Mouse (Mus musculus): ENCODE results near the gene Ccdc142. TPM values are rescaled to one million over a fixed set of nuclear protein-coding genes. Genes with fewer than 3 reads are reported as not detected.

Ccdc142 gene
- 3.6 TPM for polyA plus RNA-seq (2014; fragmentation: Illumina TruSeq; extraction: RNeasy Lipid Tissue Mini Kit (QIAGEN cat#74804); ENCODE audit: low read depth, low replicate concordance)

GRCm38 (mm10) chr6:83101316-83101687 is at the start of gene Ccdc142, which contains the start of gene Gm42688:
TSS of gene Ccdc142 (plus strand) at chr6:83101601.
TSS of gene Gm42688 (plus strand) at chr6:83101617.

GRCm38 (mm10) chr6:83054074-83054851 is 47.1 kb upstream of the Ccdc142 start, which contains the start of gene Aup1:
TSS of gene Aup1 (plus strand) at chr6:83054521.

DNA sequence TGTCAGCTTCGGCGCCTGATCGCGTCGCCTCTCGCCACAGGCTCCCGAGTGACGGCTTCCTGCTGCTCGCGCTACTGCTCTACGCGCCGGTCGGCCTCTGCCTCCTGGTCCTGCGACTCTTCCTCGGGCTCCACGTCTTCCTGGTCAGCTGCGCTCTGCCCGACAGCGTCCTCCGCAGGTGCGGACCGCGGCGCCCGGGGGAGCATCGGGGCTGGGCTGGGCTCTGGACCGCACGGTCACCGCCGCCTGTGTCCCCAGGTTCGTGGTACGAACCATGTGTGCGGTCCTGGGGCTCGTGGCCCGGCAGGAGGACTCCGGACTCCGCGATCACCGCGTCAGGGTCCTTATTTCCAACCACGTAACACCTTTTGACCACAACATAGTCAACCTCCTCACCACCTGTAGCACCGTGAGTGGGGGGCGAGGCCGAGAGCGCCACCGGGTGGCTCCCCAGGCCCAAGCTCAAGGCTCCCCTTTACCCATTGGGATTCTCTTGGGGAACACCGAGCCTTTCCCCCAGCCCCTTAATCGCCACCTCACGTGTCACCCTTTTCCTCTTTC is 46.5 kb upstream of the Ccdc142 start, which contains the start of gene Htra2:
Gene Htra2 (minus strand): TSS at position 403 of the 561 bp plus-strand sequence.

GRCm38 (mm10) chr6:83057790-83058189 is 43.6 kb upstream of the Ccdc142 start, which contains the start of gene Dqx1:
TSS of gene Dqx1 (plus strand) at chr6:83057844.

DNA sequence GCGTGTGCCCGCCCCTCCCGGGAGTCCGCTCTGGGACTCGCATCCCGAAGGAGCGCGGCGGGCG is 31.3 kb upstream of the Ccdc142 start, which contains the start of gene Tlx2:
Gene Tlx2 (minus strand): TSS at position 47 of the 64 bp plus-strand sequence.

DNA sequence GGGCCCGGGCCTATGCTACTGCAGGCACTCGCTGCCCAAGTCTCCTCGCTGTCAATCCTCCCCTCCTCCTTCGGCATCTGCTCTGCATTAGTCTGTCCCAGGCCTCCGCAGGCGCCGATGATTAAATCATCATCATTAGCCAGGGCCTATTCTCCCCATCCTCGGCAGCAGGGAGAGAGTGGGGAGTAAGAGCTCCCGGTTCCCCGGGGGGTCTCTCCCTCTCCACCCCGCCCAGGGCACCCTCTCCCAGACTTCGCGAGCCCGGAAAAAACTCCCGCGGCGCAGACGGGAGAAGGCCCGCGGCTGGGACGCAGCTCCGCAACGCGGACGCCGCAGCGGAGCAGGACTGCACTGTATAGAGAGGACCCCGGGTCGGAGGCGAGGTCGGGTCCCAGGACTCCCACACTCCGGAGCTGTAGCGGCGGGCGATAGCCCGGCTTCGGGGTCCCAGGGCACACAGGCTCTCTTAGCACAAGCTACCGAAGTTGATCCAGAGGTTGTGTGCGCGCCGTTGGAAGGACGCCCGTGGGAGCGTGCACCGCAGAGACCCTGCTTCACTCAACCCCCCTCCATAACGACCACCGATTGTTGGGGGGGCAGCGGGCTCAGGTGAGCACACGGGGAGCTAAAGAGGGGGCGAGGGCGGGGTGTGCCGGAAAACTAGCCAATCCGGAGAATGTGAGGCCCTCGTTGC is 23.6 kb upstream of the Ccdc142 start, which contains the start of gene Pcgf1:
Gene Pcgf1 (plus strand): TSS at position 240 of the 694 bp plus-strand sequence.

GRCm38 (mm10) chr6:83086121-83087035 is 15.0 kb upstream of the Ccdc142 start, which contains the start of gene Lbx2:
TSS of gene Lbx2 (plus strand) at chr6:83086367.

DNA sequence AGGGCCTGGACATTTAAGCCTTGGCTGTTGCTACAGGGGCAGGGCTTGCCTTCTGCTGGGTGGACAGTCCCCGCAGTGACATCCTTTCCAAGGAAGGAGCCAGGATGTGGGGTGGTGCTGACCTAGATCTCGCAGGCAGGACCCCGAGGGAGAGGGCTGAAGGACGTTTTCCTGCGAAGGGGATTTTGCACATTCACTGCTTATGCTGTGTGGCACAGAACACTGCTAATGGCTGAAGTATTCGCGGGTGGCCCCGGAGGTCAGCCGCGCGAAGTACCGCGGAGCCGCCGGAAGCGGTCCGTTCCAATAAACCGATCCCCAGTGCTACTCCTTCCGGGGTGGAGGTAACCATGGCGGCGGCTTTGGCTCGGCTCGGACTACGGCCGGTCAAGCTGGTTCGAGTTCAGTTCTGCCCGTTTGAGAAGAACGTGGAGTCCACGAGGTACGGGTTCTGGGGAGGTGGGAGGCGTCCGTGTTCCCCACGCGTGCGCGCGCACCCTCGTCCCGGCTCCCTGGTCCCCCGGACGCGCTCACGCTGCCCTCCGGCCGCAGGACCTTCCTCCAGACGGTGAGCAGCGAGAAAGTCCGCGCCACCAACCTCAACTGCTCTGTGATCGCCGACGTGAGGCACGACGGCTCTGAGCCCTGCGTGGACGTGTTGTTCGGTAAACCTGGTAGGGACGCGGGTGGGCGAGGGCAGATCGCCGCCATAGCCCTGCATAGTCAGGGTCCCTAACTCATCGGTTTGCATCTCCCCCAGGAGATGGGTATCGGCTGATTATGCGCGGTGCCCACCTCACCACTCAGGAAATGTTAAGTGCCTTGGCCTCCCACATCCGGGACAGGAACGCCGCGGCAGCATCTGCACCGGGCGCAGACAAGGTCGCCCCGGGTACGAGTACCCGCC is 7.6 kb downstream of the Ccdc142 start, which contains the start of gene Mrpl53:
Gene Mrpl53 (plus strand): TSS at position 279 of the 907 bp plus-strand sequence.

DNA sequence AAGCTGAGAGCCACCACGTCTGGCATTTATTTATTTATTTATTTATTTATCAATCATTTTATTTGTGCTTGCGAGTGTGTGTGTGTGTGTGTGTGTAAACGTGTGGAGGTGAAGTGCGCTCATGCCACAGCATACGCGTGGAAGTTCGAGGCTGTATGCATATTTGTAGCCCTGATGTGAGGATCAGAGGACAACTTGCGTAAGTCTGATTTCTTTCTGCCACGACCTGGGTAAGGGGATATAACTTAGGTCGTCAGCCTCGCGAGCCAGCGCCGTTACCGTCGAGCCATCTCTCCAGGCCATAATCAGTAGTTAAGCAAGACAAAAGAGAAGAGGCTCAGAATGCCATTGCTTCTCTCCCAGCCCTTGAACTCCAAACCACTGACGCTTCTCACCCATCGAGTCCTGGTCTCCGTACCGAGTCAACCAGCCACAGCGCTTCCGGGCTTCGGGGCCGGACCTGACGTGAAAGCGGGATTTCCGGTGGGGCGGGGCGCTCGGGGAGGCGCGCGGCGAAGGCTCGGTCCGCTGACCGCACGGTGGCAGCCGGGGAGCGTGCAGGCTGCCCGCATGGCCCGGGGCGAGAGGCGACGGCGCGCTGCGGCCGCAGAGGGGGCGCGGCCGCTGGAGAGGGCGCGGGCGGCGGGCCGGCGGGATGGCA is 13.7 kb downstream of the Ccdc142 start, which contains the start of gene Mogs:
Gene Mogs (plus strand): TSS at position 486 of the 661 bp plus-strand sequence.

DNA sequence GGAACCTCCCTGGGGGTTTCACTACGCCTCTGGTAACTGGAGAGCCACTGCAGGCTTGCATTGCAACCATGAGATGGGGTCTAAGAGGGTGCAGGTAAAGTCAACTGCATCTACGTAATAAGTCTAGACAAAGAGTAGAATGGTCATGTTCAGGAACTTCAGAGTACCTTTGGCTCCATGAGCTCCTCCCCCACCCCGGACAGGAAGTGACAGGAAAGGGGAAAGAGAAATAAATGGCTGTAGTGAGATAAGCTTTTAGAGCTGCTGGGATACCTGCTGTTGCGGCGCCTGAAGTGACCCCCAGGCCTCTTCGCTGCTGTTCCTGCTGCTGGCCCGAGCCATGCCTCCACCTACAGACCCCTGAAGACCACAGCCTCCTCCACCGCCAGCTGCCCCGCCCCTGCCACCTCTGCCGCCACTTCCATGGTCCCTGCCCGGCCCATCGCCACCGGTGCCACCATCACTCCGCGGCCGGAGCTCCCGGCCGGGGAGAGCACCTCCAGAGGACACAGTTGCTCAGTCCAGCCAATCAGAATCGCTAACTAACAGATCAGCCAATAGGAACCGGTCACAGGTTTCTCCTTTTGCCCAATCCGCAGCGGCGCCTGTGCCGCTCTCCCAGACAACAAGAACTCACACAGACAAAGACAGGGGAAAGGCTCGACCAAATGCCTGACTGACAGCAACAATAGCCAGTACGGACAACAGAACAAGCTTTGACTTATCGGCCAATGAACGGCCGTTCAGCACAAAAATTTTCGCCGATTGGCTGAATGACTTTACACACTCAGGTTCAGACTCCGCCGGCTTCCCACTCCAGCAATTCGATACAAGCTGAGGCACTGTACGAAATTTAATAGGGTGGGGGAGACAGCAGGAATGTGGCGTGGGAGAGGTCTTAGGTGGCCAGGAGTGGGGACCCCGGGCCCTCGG is 19.8 kb downstream of the Ccdc142 start, which contains the start of gene Wbp1:
Gene Wbp1 (minus strand): TSS at position 630 of the 933 bp plus-strand sequence.

DNA sequence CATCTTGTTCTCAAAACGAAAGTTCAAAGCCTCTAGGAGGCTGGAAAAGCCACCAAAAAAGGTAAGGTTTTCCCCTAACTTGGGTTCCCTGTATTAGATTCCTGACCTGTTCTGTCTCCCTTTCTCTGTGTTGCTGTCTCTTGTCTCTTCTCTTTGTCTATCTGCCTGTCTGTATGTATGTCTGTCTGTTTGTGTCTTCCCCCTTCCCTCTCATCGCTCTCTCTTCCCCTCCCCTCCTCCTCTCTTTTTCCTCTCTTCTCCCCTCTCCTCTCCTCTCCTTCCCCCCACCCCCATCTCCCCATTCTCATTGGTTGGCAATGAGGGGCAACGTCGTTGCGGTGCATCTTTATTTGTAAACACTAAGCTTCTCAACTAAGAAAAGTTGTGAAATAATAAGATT is 23.9 kb downstream of the Ccdc142 start, which contains the start of gene Ino80b:
Gene Ino80b (minus strand): TSS at position 101 of the 400 bp plus-strand sequence.

GRCm38 (mm10) chr6:83134951-83135513 is 33.6 kb downstream of the Ccdc142 start, which contains the start of gene Rtkn:
TSS of gene Rtkn (plus strand) at chr6:83135463.

DNA sequence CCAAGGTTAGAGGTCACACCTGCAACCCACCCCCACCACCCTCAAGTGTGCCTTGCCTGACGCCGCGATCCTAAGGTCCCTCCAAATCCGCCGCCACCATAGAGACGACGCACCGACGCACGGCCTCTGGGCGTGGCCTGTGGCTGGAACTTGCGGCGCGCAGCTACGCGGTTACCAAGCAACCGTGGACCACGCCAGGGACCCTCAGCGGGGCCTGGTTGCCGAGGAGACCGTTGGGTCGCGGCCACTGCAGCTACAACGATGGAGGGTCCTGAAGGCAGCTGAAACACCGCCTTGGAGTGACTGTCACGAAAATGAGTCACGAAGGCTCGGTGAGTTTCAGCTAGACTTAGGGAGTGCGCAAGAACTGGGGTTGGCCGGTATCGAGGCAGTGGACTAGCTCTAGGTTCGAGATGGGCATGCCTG is 54.9 kb downstream of the Ccdc142 start, which contains the start of the genes Wdr54 and 1700003E16Rik:
Gene Wdr54 (minus strand): TSS at position 139 of the 426 bp plus-strand sequence.
Gene 1700003E16Rik (plus strand): TSS at position 146 of the 426 bp plus-strand sequence.

Other genes starting within 250 kb of the Ccdc142 start
- 0.48 TPM for gene Sema4f, start 161.8 kb upstream of the Ccdc142 start, polyA plus RNA-seq (2014; fragmentation: Illumina TruSeq; extraction: RNeasy Lipid Tissue Mini Kit (QIAGEN cat#74804); ENCODE audit: low read depth, low replicate concordance)
- 4.6 TPM for gene M1ap, start 154.7 kb upstream of the Ccdc142 start, polyA plus RNA-seq (2014; fragmentation: Illumina TruSeq; extraction: RNeasy Lipid Tissue Mini Kit (QIAGEN cat#74804); ENCODE audit: low read depth, low replicate concordance)
- gene Dok1, start 68.1 kb upstream of the Ccdc142 start, polyA plus RNA-seq (2014; fragmentation: Illumina TruSeq; extraction: RNeasy Lipid Tissue Mini Kit (QIAGEN cat#74804); ENCODE audit: low read depth, low replicate concordance): 25.7 TPM
- 11.2 TPM for gene Loxl3, start 67.4 kb upstream of the Ccdc142 start, polyA plus RNA-seq (2014; fragmentation: Illumina TruSeq; extraction: RNeasy Lipid Tissue Mini Kit (QIAGEN cat#74804); ENCODE audit: low read depth, low replicate concordance)
- 147 TPM for gene Aup1, start 47.1 kb upstream of the Ccdc142 start, polyA plus RNA-seq (2014; fragmentation: Illumina TruSeq; extraction: RNeasy Lipid Tissue Mini Kit (QIAGEN cat#74804); ENCODE audit: low read depth, low replicate concordance)
- 32.7 TPM for gene Htra2, start 46.3 kb upstream of the Ccdc142 start, polyA plus RNA-seq (2014; fragmentation: Illumina TruSeq; extraction: RNeasy Lipid Tissue Mini Kit (QIAGEN cat#74804); ENCODE audit: low read depth, low replicate concordance)
- 1.6 TPM for gene Dqx1, start 43.8 kb upstream of the Ccdc142 start, polyA plus RNA-seq (2014; fragmentation: Illumina TruSeq; extraction: RNeasy Lipid Tissue Mini Kit (QIAGEN cat#74804); ENCODE audit: low read depth, low replicate concordance)
- gene Tlx2, start 31.3 kb upstream of the Ccdc142 start, polyA plus RNA-seq (2014; fragmentation: Illumina TruSeq; extraction: RNeasy Lipid Tissue Mini Kit (QIAGEN cat#74804); ENCODE audit: low read depth, low replicate concordance): not detected
- gene Pcgf1, start 23.7 kb upstream of the Ccdc142 start, polyA plus RNA-seq (2014; fragmentation: Illumina TruSeq; extraction: RNeasy Lipid Tissue Mini Kit (QIAGEN cat#74804); ENCODE audit: low read depth, low replicate concordance): 14.9 TPM
- gene Lbx2, start 15.2 kb upstream of the Ccdc142 start, polyA plus RNA-seq (2014; fragmentation: Illumina TruSeq; extraction: RNeasy Lipid Tissue Mini Kit (QIAGEN cat#74804); ENCODE audit: low read depth, low replicate concordance): 1.5 TPM
- 3.8 TPM for gene Gm42688, start within 50 bp of the Ccdc142 start, polyA plus RNA-seq (2014; fragmentation: Illumina TruSeq; extraction: RNeasy Lipid Tissue Mini Kit (QIAGEN cat#74804); ENCODE audit: low read depth, low replicate concordance)
- 73.1 TPM for gene Mrpl53, start 7.4 kb downstream of the Ccdc142 start, polyA plus RNA-seq (2014; fragmentation: Illumina TruSeq; extraction: RNeasy Lipid Tissue Mini Kit (QIAGEN cat#74804); ENCODE audit: low read depth, low replicate concordance)
- gene Mogs, start 13.9 kb downstream of the Ccdc142 start, polyA plus RNA-seq (2014; fragmentation: Illumina TruSeq; extraction: RNeasy Lipid Tissue Mini Kit (QIAGEN cat#74804); ENCODE audit: low read depth, low replicate concordance): 34.0 TPM
- gene Wbp1, start 20.0 kb downstream of the Ccdc142 start, polyA plus RNA-seq (2014; fragmentation: Illumina TruSeq; extraction: RNeasy Lipid Tissue Mini Kit (QIAGEN cat#74804); ENCODE audit: low read depth, low replicate concordance): 99.3 TPM
- gene Ino80b, start 23.8 kb downstream of the Ccdc142 start, polyA plus RNA-seq (2014; fragmentation: Illumina TruSeq; extraction: RNeasy Lipid Tissue Mini Kit (QIAGEN cat#74804); ENCODE audit: low read depth, low replicate concordance): 26.8 TPM
- gene Rtkn, start 33.9 kb downstream of the Ccdc142 start, polyA plus RNA-seq (2014; fragmentation: Illumina TruSeq; extraction: RNeasy Lipid Tissue Mini Kit (QIAGEN cat#74804); ENCODE audit: low read depth, low replicate concordance): 21.8 TPM
- gene Wdr54, start 54.8 kb downstream of the Ccdc142 start, polyA plus RNA-seq (2014; fragmentation: Illumina TruSeq; extraction: RNeasy Lipid Tissue Mini Kit (QIAGEN cat#74804); ENCODE audit: low read depth, low replicate concordance): 3.0 TPM
- 14.5 TPM for gene 1700003E16Rik, start 54.8 kb downstream of the Ccdc142 start, polyA plus RNA-seq (2014; fragmentation: Illumina TruSeq; extraction: RNeasy Lipid Tissue Mini Kit (QIAGEN cat#74804); ENCODE audit: low read depth, low replicate concordance)
- 74.4 TPM for gene Dctn1, start 64.3 kb downstream of the Ccdc142 start, polyA plus RNA-seq (2014; fragmentation: Illumina TruSeq; extraction: RNeasy Lipid Tissue Mini Kit (QIAGEN cat#74804); ENCODE audit: low read depth, low replicate concordance)
- 1.2 TPM for gene Slc4a5, start 118.2 kb downstream of the Ccdc142 start, polyA plus RNA-seq (2014; fragmentation: Illumina TruSeq; extraction: RNeasy Lipid Tissue Mini Kit (QIAGEN cat#74804); ENCODE audit: low read depth, low replicate concordance)
- gene Mthfd2, start 224.3 kb downstream of the Ccdc142 start, polyA plus RNA-seq (2014; fragmentation: Illumina TruSeq; extraction: RNeasy Lipid Tissue Mini Kit (QIAGEN cat#74804); ENCODE audit: low read depth, low replicate concordance): 87.5 TPM
- gene Mob1a, start 224.4 kb downstream of the Ccdc142 start, polyA plus RNA-seq (2014; fragmentation: Illumina TruSeq; extraction: RNeasy Lipid Tissue Mini Kit (QIAGEN cat#74804); ENCODE audit: low read depth, low replicate concordance): 79.4 TPM
- gene Bola3, start 247.5 kb downstream of the Ccdc142 start, polyA plus RNA-seq (2014; fragmentation: Illumina TruSeq; extraction: RNeasy Lipid Tissue Mini Kit (QIAGEN cat#74804); ENCODE audit: low read depth, low replicate concordance): 72.0 TPM